Mouse (Mus musculus) myocyte (in vitro differentiated cells): Measurements from ENCODE around the gene Hapln2.

Experiments
- E2F4 ChIP-seq: IDR thresholded peaks from one replicate; pipeline ENCODE4 v1.6.1; 2011; ENCODE audit warnings: mild to moderate bottlenecking, control low read depth, moderate library complexity; ENCODE audit not compliant: insufficient read depth
- POLR2A ChIP-seq: IDR thresholded peaks from one replicate; pipeline ENCODE4 v1.6.1; 2011; ENCODE audit warnings: low read depth, mild to moderate bottlenecking, control low read depth, moderate library complexity; ENCODE audit not compliant: insufficient read length
- POLR2AphosphoS2 ChIP-seq: IDR thresholded peaks from one replicate; pipeline ENCODE4 v1.6.1; 2011; ENCODE audit warnings: low read depth, control low read depth; ENCODE audit not compliant: insufficient read length
- USF1 ChIP-seq: IDR thresholded peaks from one replicate; pipeline ENCODE4 v1.6.1; 2011; ENCODE audit warnings: low read depth, mild to moderate bottlenecking, control low read depth, moderate library complexity

DNA sequence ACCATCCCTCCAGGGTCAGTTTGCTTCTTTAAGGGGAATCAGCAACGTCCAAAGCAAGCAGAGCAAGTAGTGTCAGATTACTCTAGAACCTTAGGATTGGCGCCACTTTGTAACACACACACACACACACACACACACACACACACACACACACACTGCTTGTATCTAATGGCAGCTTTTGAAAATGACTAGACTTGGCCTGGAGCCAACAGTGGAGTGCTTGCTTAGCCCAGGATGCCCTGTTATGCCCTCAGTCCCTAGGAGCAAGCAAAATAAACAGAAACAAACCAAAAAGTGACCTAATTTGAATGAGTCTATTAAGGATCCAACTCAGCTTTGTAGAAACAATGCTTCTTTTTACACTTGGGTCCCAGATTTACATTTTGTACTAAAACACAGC, 41.0 kb upstream of the Hapln2 start:
- no peak for TF ChIP-seq E2F4
- no peak for TF ChIP-seq POLR2A
- TF ChIP-seq POLR2AphosphoS2, result no peak
- no peak for TF ChIP-seq USF1
